Mouse (Mus musculus): ENCODE results near the gene Olfr1198. TPM values are rescaled to one million over a fixed set of nuclear protein-coding genes. Genes with fewer than 3 reads are reported as not detected.

Gene Olfr1198
- not detected for total RNA-seq (2021)
- long read RNA-seq, experiment 1, result 0 reads
- long read RNA-seq, experiment 2, result 0 reads

GRCm38 (mm10) chr2:88751270-88751669, at the start of gene Olfr1198:
Gene Olfr1198 (minus strand): TSS chr2:88751370.
- DNase-seq, result no peak

DNA sequence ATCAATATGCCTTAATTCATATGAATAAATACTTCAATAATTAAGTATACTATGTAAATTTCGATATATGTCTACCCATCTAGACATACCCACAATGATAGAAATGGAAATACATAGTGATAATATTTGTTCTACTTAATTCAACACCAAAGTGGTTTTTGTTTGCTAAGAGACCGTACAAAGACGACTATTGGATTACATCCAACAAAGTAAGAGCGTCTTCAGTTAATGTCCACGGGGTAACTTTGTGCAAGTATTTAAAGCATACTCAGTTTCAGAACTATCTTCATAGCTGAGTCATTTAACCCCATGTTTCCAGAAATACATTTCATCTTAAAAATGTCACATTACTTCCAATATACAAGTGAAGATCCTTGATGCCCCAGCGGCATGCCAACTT, 41.6 kb upstream of the Olfr1198 start, which contains the start of gene Olfr1201:
Gene Olfr1201 (plus strand): TSS at position 301 of the 400 bp plus-strand sequence.
- DNase-seq, result no peak

DNA sequence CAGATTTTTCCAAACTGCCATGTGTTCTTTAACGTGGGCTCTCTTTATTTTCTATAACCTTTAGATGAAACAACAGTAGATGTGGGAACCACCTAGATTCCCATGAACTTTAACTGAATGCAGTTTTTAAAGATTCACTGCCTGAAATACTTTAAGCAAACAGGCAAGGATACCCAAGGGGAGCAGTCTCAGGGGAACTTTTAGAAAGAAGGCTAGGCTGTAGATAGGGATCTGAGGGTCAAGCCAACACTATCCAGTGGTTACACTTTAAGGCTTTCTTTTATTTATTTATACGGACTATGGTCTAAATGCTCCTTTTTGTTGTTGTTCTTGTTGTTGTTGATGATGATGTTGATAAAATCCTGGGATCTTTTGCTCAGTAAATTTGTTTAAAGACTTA, 19.2 kb upstream of the Olfr1198 start, which contains the start of gene Olfr1200:
Gene Olfr1200 (minus strand): TSS at position 101 of the 400 bp plus-strand sequence.
- DNase-seq, result no peak

- no peak for DNase-seq
Observed at GRCm38 (mm10) chr2:88760369-88760768, 9.2 kb upstream of the Olfr1198 start, which contains the start of gene Olfr1199. Gene Olfr1199 (minus strand): TSS chr2:88760469.

DNA sequence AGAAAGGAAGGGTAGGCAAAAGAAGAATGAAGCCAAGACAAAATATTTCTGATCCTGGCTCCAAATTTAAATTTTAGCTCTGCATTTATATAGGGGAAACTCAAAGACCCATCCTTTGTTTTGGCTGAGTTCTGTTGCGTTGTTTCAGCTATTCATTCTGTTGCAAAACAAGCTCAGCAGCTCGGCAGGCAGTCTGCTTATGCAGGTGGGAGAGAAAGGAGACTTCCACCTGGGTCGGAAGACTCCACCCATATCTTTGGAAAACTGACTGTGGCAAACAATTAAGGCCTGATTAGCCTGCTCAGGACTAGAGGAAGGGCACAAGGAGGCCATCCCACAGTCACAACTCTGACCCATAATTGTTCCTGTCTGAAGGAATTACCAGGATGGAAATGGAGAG, 7.8 kb downstream of the Olfr1198 start:
- no peak for DNase-seq

DNA sequence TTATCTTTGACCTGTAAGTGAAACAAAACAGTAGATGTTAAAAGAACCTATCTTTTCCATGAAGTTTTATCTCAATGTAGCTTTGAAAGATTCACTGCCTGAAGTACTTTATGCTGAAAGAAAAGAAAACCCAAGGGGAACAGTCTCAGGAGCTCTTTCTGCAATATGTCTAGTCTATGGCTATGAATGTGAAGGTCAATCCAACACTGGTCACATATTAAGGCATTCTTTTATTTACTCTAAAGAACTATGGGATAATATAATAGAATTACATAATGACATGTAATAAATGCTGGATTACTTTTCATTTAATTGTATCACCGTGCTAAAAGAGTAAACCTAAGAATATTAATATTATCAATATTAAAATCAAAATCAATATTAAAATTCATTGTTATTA, 18.9 kb downstream of the Olfr1198 start, which contains the start of gene Olfr1197:
Gene Olfr1197 (minus strand): TSS at position 101 of the 400 bp plus-strand sequence.
- DNase-seq, result no peak

DNA sequence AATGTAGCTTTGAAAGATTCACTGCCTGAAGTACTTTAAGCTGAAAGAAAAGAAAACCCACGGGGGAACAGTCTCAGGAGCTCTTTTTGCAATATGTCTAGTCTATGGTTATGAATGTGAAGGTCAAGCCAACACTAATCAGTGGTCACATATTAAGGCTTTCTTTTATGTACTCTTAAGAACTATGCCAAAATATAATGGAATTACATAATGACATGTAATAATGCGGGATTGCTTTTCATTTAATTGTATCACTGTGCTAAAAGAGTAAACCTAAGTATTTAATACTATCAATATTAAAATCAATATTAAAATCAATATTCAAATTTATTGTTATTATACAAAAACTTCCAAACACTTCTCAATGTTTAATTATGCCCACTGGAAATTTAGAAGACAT, 46.7 kb downstream of the Olfr1198 start, which contains the start of gene Olfr1196:
Gene Olfr1196 (minus strand): TSS at position 101 of the 400 bp plus-strand sequence.
- DNase-seq, result no peak

Other genes with a start within 250 kb of the Olfr1198 start
- gene Olfr1186, start 232.8 kb downstream of the Olfr1198 start, total RNA-seq (2021), result not detected
- not detected for gene Olfr1188, start 194.4 kb downstream of the Olfr1198 start, total RNA-seq (2021)
- not detected for gene Olfr1189, start 164.9 kb downstream of the Olfr1198 start, total RNA-seq (2021)
- gene Olfr1191-ps1, start 110.8 kb downstream of the Olfr1198 start, total RNA-seq (2021), result not detected
- not detected for gene Olfr1192-ps1, start 102.9 kb downstream of the Olfr1198 start, total RNA-seq (2021)
- gene Olfr1193, start 75.7 kb downstream of the Olfr1198 start, total RNA-seq (2021), result not detected
- gene Olfr1195, start 62.2 kb downstream of the Olfr1198 start, total RNA-seq (2021), result not detected
- gene Olfr1196, start 46.8 kb downstream of the Olfr1198 start, total RNA-seq (2021), result not detected
- gene Olfr1197, start 19.0 kb downstream of the Olfr1198 start, total RNA-seq (2021), result not detected
- not detected for gene Olfr1199, start 9.1 kb upstream of the Olfr1198 start, total RNA-seq (2021)
- gene Olfr1200, start 19.1 kb upstream of the Olfr1198 start, total RNA-seq (2021), result not detected
- gene Olfr1201, start 41.7 kb upstream of the Olfr1198 start, total RNA-seq (2021), result not detected
- not detected for gene Olfr1202, start 63.1 kb upstream of the Olfr1198 start, total RNA-seq (2021)
- gene Olfr1205, start 78.4 kb upstream of the Olfr1198 start, total RNA-seq (2021), result not detected
- not detected for gene Olfr1204, start 97.9 kb upstream of the Olfr1198 start, total RNA-seq (2021)
- not detected for gene Olfr1206, start 111.9 kb upstream of the Olfr1198 start, total RNA-seq (2021)
- not detected for gene Olfr1208, start 150.9 kb upstream of the Olfr1198 start, total RNA-seq (2021)
- not detected for gene Olfr1209, start 163.8 kb upstream of the Olfr1198 start, total RNA-seq (2021)
- gene Olfr1211, start 186.7 kb upstream of the Olfr1198 start, total RNA-seq (2021), result not detected
- not detected for gene Olfr1212, start 202.6 kb upstream of the Olfr1198 start, total RNA-seq (2021)
- not detected for gene Gm13762, start 228.9 kb upstream of the Olfr1198 start, total RNA-seq (2021)
- not detected for gene Olfr1214, start 241.3 kb upstream of the Olfr1198 start, total RNA-seq (2021)

All from heart, adult 18-20 months (tissue).